Mouse (Mus musculus): ENCODE results near the gene Olfr310. TPM values are rescaled to one million over a fixed set of nuclear protein-coding genes. Genes with fewer than 3 reads are reported as not detected.

Olfr310 gene
- not detected in 2 replicates for polyA plus RNA-seq (2012; rRNA removed)

GRCm38 (mm10) chr7:86277072-86277471, at the start of gene Olfr310:
Gene Olfr310, minus strand, starts transcription at chr7:86277172.
- DNase-seq (ENCODE audit: low spot score), result no peak

- no peak for DNase-seq (ENCODE audit: low spot score)
Measured at GRCm38 (mm10) chr7:86325530-86325929, 48.6 kb upstream of the Olfr310 start, which contains the start of gene Olfr308. Gene Olfr308, minus strand, starts transcription at chr7:86325630.

GRCm38 (mm10) chr7:86321323-86321722, 44.4 kb upstream of the Olfr310 start:
- DNase-seq (ENCODE audit: low spot score), result no peak

GRCm38 (mm10) chr7:86313608-86314007, 36.6 kb upstream of the Olfr310 start, which contains the start of gene Olfr309:
Gene Olfr309, minus strand, starts transcription at chr7:86313708.
- no peak for DNase-seq (ENCODE audit: low spot score)

GRCm38 (mm10) chr7:86246208-86246607, 30.8 kb downstream of the Olfr310 start, which contains the start of gene Vmn2r76:
Gene Vmn2r76, minus strand, starts transcription at chr7:86246308.
- DNase-seq (ENCODE audit: low spot score), result no peak

Other genes starting within 250 kb of the Olfr310 start
- not detected in 2 replicates for gene Vmn2r75, start 105.4 kb downstream of the Olfr310 start, polyA plus RNA-seq (2012; rRNA removed)
- not detected in 2 replicates for gene Vmn2r76, start 30.9 kb downstream of the Olfr310 start, polyA plus RNA-seq (2012; rRNA removed)
- not detected in 2 replicates for gene Olfr309, start 36.5 kb upstream of the Olfr310 start, polyA plus RNA-seq (2012; rRNA removed)
- not detected in 2 replicates for gene Olfr308, start 48.5 kb upstream of the Olfr310 start, polyA plus RNA-seq (2012; rRNA removed)
- not detected in 2 replicates for gene Olfr307, start 60.4 kb upstream of the Olfr310 start, polyA plus RNA-seq (2012; rRNA removed)
- gene Olfr305, start 89.8 kb upstream of the Olfr310 start, polyA plus RNA-seq (2012; rRNA removed), result not detected in 2 replicates
- gene Olfr304, start 109.5 kb upstream of the Olfr310 start, polyA plus RNA-seq (2012; rRNA removed), result not detected in 2 replicates
- gene Olfr303, start 120.6 kb upstream of the Olfr310 start, polyA plus RNA-seq (2012; rRNA removed), result not detected in 2 replicates
- not detected in 2 replicates for gene Olfr301, start 126.7 kb upstream of the Olfr310 start, polyA plus RNA-seq (2012; rRNA removed)
- gene Olfr299, start 182.7 kb upstream of the Olfr310 start, polyA plus RNA-seq (2012; rRNA removed), result not detected in 2 replicates
- gene Olfr298, start 215.3 kb upstream of the Olfr310 start, polyA plus RNA-seq (2012; rRNA removed), result not detected in 2 replicates
- not detected in 2 replicates for gene Olfr297, start 242.8 kb upstream of the Olfr310 start, polyA plus RNA-seq (2012; rRNA removed)

All from urinary bladder, adult 2 months (tissue).